Mouse (Mus musculus) lung, embryonic 16.5 days (tissue): ENCODE data around the gene Gm4881. TPM values are rescaled to one million over a fixed set of nuclear protein-coding genes. Genes with fewer than 3 reads are reported as not detected.

ENCODE experiments used
- ATAC-seq: fragments of 200-750 bp; cut with Nextera tagmentation; 2 replicates; pipeline ENCODE4 v1.8.0; 2017; ENCODE audit warnings: low read depth, mild to moderate bottlenecking, moderate library complexity
- H3K27ac ChIP-seq: fragments of 300-500 bp; sonication (generic); 2 replicates; pipeline ENCODE4 v1.5.1; 2014; ENCODE audit warnings: mild to moderate bottlenecking, control low read depth, low read length
- H3K27me3 ChIP-seq: fragments of 300-500 bp; sonication (generic); 2 replicates; pipeline ENCODE4 v1.6.1; 2014; ENCODE audit warnings: low read depth, low read length, mixed read lengths; ENCODE audit not compliant: control insufficient read depth, insufficient read depth
- H3K36me3 ChIP-seq: fragments of 300-500 bp; sonication (generic); 2 replicates; pipeline ENCODE4 v1.6.1; 2014; ENCODE audit warnings: low read length; ENCODE audit not compliant: control insufficient read depth, insufficient read depth
- H3K4me1 ChIP-seq: fragments of 300-500 bp; sonication (generic); replicated peaks from 2 replicates; pipeline ENCODE4 v1.6.1; 2014; ENCODE audit warnings: low read length, mixed read lengths; ENCODE audit not compliant: control insufficient read depth, insufficient read depth
- H3K4me2 ChIP-seq: fragments of 300-500 bp; sonication (generic); 2 replicates; pipeline ENCODE4 v1.6.1; 2014; ENCODE audit warnings: low read depth, low read length, control low read depth
- H3K4me3 ChIP-seq: fragments of 300-500 bp; sonication (generic); 2 replicates; pipeline ENCODE4 v1.5.1; 2014; ENCODE audit warnings: mild to moderate bottlenecking, low read length, control low read depth
- H3K9ac ChIP-seq: fragments of 300-500 bp; sonication (generic); 2 replicates; pipeline ENCODE4 v1.6.1; 2014; ENCODE audit warnings: low read length, control low read depth
- H3K9me3 ChIP-seq: fragments of 300-500 bp; sonication (generic); 2 replicates; pipeline ENCODE4 v1.6.1; 2016; ENCODE audit warnings: low read length; ENCODE audit not compliant: control insufficient read depth
- WGBS: fragments of 180-500 bp; shearing (Covaris S2); extraction: QIAGEN DNeasy Blood & Tissue Kit; methylation state at CpG from one replicate; pipeline ENCODE4 v1.1.7; 2014; 5-methylcytosine and 5-hydroxymethylcytosine counted together
- polyA plus RNA-seq: library from polyadenylated mRNA; unstranded; fragments of >200 nt; fragmentation: Nextera tagmentation; extraction: Ambion mirVana; gene quantifications from 2 replicates; pipeline ENCODE4 v1.2.1, GENCODE M21; 2015

The Gm4881 gene
- polyA plus RNA-seq, 1 experiment from 2014 or later: not detected

DNA sequence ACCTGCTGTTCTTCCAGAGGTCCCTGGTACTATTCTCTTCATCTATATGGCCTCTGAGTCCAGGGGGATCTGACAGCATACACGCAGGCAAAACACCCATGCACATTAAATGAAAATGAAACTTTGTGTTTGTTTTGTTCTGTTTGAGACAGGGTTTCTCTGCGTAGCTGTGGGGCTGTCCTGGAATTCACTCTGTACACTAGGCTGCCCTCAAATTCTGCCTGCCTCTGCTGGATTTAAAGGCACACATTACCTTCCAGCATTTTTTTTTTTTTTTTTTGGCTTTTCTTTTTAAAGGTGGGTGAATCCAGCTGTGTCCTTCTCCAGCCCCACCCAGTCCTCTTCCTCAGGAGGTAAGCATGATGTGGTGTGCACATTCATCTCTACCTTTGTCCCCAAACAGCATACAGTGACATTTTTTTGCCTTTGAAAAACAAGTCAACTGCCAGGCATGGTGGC, 52.1 kb downstream of the Gm4881 start:
- Histone ChIP-seq H3K4me1 (peaks cover 12% of the 10 kb centered on the region), H3K4me2 (no peak overlapping the region), H3K4me3 (no peak overlapping the region), H3K9ac (no peak overlapping the region), H3K36me3 (peaks cover 20% of the 10 kb centered on the region), H3K27me3 (no peaks in the 10 kb centered on the region), H3K9me3 (no peaks in the 10 kb centered on the region), H3K27ac (no peak overlapping the region)
- 41% methylated on average over 2 of the region's 2 CpGs for WGBS
- ATAC-seq: no peak

DNA sequence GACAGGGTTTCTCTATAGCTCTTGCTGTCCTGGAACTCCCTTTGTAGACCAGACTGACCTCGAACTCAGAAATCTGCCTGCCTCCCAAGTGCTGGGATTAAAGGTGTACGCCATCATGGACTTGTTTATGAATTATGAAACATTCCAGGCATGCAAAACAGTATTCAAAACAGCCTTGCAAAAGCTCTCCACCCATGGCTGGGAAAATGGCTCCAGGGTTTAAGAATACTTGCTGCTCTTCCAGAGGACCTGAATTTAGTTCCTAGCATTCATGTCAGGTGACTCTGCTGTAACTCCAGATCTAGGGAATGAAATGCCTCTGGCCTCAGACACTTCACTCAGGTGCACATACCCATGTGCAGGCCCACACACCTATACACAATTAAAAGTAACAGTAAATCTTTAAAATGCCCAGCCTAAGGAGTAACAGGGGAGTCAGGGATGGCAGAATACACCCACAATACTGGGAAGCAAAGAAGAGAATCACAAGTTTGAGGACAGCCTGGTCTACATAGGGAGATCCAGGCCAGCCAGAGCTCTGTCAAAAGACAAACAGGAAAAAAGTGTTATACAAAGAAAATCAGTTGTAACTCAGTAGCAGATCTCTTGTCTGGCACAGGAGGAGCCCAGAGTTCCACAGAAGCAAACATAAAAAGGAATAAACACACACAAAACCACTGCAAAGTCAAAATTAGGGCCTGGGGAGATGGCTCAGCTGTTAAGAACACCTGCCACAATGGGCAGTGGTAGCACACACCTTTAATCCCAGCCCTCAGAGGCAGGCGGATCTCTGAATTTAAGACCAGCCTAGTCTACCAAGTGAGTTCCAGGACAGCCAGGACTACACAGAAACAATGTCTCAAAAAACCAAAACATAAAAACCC, 52.8 kb downstream of the Gm4881 start:
- H3K27ac ChIP-seq: peak overlapping the region; percentile 84; the same call in 1 of the 2 replicates
- peaks cover 26% of the 10 kb centered on the region for H3K36me3 ChIP-seq
- H3K9me3 ChIP-seq: no peaks in the 10 kb centered on the region
- no peaks in the 10 kb centered on the region for H3K27me3 ChIP-seq
- H3K4me3 ChIP-seq: no peak overlapping the region
- WGBS: 67% methylated on average over 3 of the region's 3 CpGs
- H3K4me2 ChIP-seq: no peak overlapping the region
- no peak overlapping the region for H3K9ac ChIP-seq
- H3K4me1 ChIP-seq: peaks cover 19% of the 10 kb centered on the region
- no peak for ATAC-seq

DNA sequence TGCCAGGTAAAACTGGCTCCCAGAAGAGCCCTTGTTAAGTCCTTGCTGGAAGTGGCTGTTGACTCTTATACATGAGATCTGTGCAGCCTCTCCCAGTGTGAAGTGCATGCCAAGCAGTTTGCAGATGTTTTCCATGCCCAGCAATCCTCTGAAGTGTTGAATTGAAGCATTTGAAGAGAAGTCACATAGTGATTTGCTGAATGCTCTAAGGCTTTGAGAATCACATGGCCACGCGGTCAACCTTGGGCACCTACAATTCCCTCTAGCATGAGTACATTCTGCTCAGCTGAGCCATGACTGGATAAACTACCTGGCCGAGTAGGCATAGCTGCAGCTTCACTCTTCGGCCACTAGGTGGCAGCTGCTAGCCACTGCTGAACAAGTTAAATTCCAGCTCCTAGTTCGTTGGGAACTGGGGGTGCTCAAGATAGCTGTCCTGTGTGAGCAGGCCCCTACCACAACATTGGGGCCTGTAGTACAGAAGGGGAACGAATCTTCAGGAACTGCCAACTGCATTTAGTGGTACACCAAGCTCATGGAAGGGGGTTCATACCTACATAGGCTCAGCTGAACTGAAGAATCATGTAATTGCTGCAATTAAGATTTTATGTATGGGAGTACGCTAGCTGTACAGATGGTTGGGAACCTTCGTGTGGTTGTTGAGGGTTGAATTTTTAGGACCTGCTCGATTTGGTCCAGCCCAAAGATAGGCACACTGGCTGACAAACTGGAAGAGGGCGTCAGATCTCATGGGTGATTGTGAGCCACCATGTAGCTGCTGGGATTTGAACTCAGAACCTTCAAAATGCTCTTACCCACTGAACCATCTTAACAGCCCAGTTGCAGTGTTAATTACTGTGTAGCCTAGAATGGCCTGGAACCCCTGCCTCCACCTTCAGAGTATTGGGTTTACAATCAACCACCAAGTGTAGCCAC, 53.7 kb downstream of the Gm4881 start:
- peaks cover 28% of the 10 kb centered on the region for H3K4me1 ChIP-seq
- H3K27ac ChIP-seq: peak overlapping the region; percentile 84
- no peak overlapping the region for H3K9ac ChIP-seq
- peak; percentile 90 for ATAC-seq
- H3K4me3 ChIP-seq: no peak overlapping the region
- no peaks in the 10 kb centered on the region for H3K27me3 ChIP-seq
- no peaks in the 10 kb centered on the region for H3K9me3 ChIP-seq
- peaks cover 29% of the 10 kb centered on the region for H3K36me3 ChIP-seq
- H3K4me2 ChIP-seq: no peak overlapping the region
- WGBS: 28% methylated on average over 10 of the region's 10 CpGs

DNA sequence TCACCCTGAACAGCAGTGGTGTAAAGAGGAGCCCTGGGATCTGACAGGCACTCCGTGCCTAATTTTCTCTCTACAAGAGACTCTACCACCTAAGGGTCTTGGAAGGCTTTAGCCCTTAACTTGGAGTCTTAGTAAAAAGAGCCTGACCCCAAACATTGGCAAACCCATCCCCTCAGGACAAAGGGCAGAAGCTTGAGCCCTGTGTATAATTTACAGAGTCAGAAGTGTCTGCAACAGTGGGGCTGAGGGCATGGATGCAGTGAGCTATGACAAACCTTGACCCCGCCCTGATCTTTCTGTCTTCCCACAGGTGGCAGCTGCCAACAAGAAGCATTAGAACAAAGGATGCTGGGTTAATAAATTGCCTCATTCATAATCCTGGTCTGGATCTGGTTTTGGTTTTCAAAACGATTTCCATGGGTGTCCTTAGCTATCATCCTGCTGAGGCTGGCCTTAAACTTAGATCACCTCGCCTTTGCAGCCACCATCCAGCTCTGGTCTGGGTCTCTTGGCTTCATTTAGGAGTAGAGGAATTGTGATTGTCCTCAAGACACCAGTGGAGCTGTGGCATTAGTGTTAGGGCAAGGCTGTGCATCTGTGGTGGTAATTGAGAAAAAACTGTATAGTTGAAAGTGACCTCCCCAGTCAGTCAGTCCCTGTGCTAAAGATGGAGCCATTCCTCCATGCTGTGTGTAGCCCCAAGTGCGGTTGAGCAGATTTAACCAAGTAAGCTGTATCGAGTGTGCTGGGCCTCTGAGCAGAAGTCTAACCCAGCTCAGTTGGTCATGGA, 54.7 kb downstream of the Gm4881 start:
- Histone ChIP-seq H3K9me3 (no peaks in the 10 kb centered on the region), H3K4me1 (peaks cover 31% of the 10 kb centered on the region), H3K36me3 (peaks cover 29% of the 10 kb centered on the region), H3K4me3 (no peak overlapping the region), H3K27ac (peak overlapping the region; percentile 84), H3K9ac (0 out of 2 replicates have a peak overlapping the region, but pooled peaks have one; percentile 4), H3K4me2 (no peak overlapping the region), H3K27me3 (no peaks in the 10 kb centered on the region)
- no peak for ATAC-seq
- WGBS: 71% methylated on average over 6 of the region's 6 CpGs

DNA sequence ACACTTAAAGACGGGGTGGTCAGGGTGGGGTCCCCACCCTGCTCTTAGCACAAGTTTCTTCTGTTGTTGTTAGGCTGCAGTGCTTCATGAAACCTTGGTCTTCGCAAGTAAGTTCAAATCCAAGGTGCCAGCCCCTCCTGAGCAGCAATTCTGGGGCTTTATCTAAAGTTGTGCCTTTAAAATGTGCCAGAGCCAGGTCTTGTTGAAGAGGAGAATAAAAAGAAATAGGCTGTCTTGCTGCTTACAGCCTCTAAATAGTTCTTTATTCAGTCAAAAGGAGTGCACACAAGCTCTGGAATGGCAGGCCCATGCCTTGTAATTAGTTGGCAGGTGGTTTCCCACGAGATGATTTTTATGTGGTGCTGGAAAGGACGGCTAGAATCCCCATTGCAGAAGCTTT, 57.2 kb downstream of the Gm4881 start:
- WGBS: 65% methylated on average over 4 of the region's 4 CpGs
- H3K4me1 ChIP-seq: peaks cover 31% of the 10 kb centered on the region

DNA sequence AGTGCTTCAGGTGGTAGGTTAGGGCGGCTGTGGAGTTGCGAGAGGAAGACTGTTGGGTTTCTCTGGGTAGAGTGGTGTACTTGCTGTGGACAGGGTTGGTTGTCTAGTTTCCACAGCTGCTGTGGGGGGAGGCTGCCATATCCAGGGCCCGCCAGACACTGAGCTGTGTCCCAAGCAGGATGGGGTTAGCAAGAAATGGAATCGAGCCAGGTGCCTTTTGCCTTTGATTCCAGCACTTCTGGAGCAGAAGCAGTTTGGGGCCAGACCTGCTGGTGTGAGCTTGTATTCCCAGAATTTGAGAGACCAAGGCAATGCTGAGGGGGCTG, 58.0 kb downstream of the Gm4881 start:
- no peak for ATAC-seq

More for the DNA sequence above, 57.2 kb downstream of the Gm4881 start:
- Histone ChIP-seq H3K36me3 (peaks cover 29% of the 10 kb centered on the region), H3K4me2 (peak overlapping the region; percentile 85), H3K9me3 (no peaks in the 10 kb centered on the region), H3K4me3 (no peak overlapping the region), H3K27ac (no peak overlapping the region), H3K9ac (peak overlapping the region; percentile 97), H3K27me3 (no peaks in the 10 kb centered on the region)
- no peak for ATAC-seq

DNA sequence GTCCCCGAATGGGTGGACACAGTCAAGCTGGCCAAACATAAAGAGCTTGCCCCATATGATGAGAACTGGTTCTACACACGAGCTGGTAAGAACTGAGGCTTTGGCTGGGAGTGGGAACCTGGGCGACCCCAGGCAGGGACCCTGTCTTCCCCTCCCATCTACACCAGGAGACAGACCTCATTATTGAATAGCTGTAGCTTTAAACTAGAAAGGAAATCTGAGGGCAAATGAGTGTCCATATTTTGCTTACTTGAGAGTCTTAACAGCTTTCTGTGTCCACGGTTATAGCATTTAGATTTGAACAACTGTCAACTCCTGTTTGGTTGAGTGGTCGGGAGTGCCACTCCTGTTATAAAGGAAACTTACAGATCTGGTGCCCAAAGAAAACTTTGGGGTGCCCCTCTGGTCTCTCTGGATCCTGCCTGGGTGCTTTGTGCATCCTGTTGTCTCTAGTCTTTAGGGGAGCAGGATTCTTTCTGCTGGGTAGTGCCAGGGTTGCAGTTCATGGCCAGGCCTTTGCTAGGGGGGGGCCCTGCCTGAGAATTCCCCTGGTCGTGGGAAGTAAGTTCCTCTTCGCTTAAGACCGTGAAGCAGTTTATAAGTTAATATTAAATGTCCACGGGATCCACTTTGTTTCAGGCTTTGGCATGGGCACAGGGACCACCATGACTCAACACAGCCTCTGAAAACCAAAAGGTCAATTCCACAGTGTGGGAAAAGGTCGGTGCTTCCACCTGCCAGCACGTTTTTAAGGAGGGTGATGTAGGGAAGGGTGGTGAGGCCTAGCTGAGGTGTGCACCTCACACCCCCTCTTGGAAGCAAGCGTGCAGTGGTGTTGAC, 58.6 kb downstream of the Gm4881 start:
- WGBS: 19% methylated on average over 12 of the region's 12 CpGs
- Histone ChIP-seq H3K4me3 (peak overlapping the region; percentile 74), H3K4me2 (peak overlapping the region; percentile 85), H3K27ac (peak overlapping the region; percentile 28; the same call in 1 of the 2 replicates), H3K36me3 (peaks cover 29% of the 10 kb centered on the region), H3K4me1 (peaks cover 31% of the 10 kb centered on the region), H3K27me3 (no peaks in the 10 kb centered on the region), H3K9me3 (no peaks in the 10 kb centered on the region), H3K9ac (peak overlapping the region; percentile 97)
- no peak for ATAC-seq

More for the DNA sequence above, 58.0 kb downstream of the Gm4881 start:
- no peaks in the 10 kb centered on the region for H3K9me3 ChIP-seq
- H3K4me1 ChIP-seq: peaks cover 31% of the 10 kb centered on the region
- H3K4me3 ChIP-seq: peak overlapping the region; percentile 74
- H3K27me3 ChIP-seq: no peaks in the 10 kb centered on the region
- WGBS: 31% methylated on average over 4 of the region's 4 CpGs
- H3K9ac ChIP-seq: peak overlapping the region; percentile 97
- H3K4me2 ChIP-seq: peak overlapping the region; percentile 85
- peak overlapping the region; percentile 28; the same call in 1 of the 2 replicates for H3K27ac ChIP-seq
- H3K36me3 ChIP-seq: peaks cover 29% of the 10 kb centered on the region

DNA sequence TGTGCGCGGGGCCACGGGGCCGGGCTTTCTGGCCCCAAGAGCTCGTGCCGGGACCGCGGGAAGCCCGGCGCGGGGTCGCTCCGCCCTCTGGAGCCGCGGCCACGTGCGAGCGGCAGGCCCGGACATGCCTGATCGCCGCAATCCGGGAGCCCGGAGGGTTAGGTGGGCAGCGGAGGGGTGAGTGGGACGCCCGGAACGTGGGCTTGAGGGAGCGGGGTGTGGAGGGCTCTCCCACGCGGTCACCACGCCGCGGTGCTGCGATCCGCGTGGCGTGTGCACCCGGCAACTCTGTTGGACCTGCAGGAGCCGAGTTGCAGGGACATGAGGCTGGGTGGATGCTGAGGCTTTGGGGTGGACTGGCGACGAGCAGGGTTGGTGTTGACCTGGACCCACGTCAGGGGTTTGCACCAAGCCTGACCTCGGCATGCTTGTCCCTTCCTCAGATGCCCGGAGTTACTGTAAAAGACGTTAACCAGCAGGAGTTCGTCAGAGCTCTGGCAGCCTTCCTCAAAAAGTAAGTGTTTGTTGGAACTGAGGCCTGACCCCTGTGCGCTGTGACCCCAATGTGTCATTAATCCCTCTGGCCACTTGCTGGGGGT, 59.5 kb downstream of the Gm4881 start:
- peak; percentile 1 for ATAC-seq
- peak overlapping the region; percentile 74 for H3K4me3 ChIP-seq
- peak overlapping the region; percentile 85 for H3K4me2 ChIP-seq
- peaks cover 30% of the 10 kb centered on the region for H3K4me1 ChIP-seq
- H3K27ac ChIP-seq: peak overlapping the region; percentile 91
- H3K9ac ChIP-seq: peak overlapping the region; percentile 97
- H3K36me3 ChIP-seq: peaks cover 28% of the 10 kb centered on the region
- no peaks in the 10 kb centered on the region for H3K9me3 ChIP-seq
- 1% methylated on average over 37 of the region's 47 CpGs for WGBS
- no peaks in the 10 kb centered on the region for H3K27me3 ChIP-seq
